Mouse (Mus musculus) hindbrain, embryonic 11.5 days (tissue): ENCODE measurements around the gene Syt2. TPM values are rescaled to one million over a fixed set of nuclear protein-coding genes. Genes with fewer than 3 reads are reported as not detected.

Source experiments
- ATAC-seq: fragments of 200-750 bp; cut with Nextera tagmentation; 2 replicates; pipeline ENCODE4 v1.8.0; 2017; ENCODE audit warnings: mild to moderate bottlenecking, moderate TSS enrichment, moderate library complexity; ENCODE audit not compliant: low FRiP score
- DNase-seq: peaks from one replicate; pipeline ENCODE4 v3.0.0-alpha.2; 2015; ENCODE audit warnings: low spot score
- H3K27ac ChIP-seq: fragments of 300-500 bp; sonication (generic); 2 replicates; pipeline ENCODE4 v1.5.1; 2014; ENCODE audit warnings: mild to moderate bottlenecking, low read depth, low read length
- H3K27me3 ChIP-seq: fragments of 300-500 bp; sonication (generic); 2 replicates; pipeline ENCODE4 v1.6.1; 2014; ENCODE audit warnings: mild to moderate bottlenecking, low read length, moderate library complexity, mixed read lengths; ENCODE audit not compliant: control insufficient read depth, insufficient read depth
- H3K36me3 ChIP-seq: fragments of 300-500 bp; sonication (generic); 2 replicates; pipeline ENCODE4 v1.6.1; 2014; ENCODE audit warnings: mild to moderate bottlenecking, low read length, moderate library complexity, mixed read lengths; ENCODE audit not compliant: control insufficient read depth, insufficient read depth
- H3K4me1 ChIP-seq: fragments of 300-500 bp; sonication (generic); replicated peaks from 2 replicates; pipeline ENCODE4 v1.6.1; 2014; ENCODE audit warnings: low read length, mixed read lengths; ENCODE audit not compliant: control insufficient read depth, insufficient read depth
- H3K4me2 ChIP-seq: fragments of 300-500 bp; sonication (generic); replicated peaks from 2 replicates; pipeline ENCODE4 v1.6.1; 2014; ENCODE audit warnings: mild to moderate bottlenecking, low read depth, low read length
- H3K4me3 ChIP-seq: fragments of 300-500 bp; sonication (generic); 2 replicates; pipeline ENCODE4 v1.5.1; 2014; ENCODE audit warnings: low read depth, low read length
- H3K9ac ChIP-seq: fragments of 300-500 bp; sonication (generic); 2 replicates; pipeline ENCODE4 v1.6.1; 2014; ENCODE audit warnings: low read depth, low read length
- H3K9me3 ChIP-seq: fragments of 300-500 bp; sonication (generic); 2 replicates; pipeline ENCODE4 v1.6.1; 2016; ENCODE audit warnings: low read length; ENCODE audit not compliant: control insufficient read depth
- WGBS: fragments of 180-500 bp; shearing (Covaris S2); extraction: QIAGEN DNeasy Blood & Tissue Kit; methylation state at CpG from one replicate; pipeline ENCODE4 v1.1.7; 2014; 5-methylcytosine and 5-hydroxymethylcytosine counted together
- polyA plus RNA-seq: library from polyadenylated mRNA; unstranded; fragments of >200 nt; fragmentation: Nextera tagmentation; extraction: Ambion mirVana; gene quantifications from 2 replicates; pipeline ENCODE4 v1.2.1, GENCODE M21; 2014

Gene Syt2
- polyA plus RNA-seq, 1 experiment from 2014 or later: 4.1 TPM

DNA sequence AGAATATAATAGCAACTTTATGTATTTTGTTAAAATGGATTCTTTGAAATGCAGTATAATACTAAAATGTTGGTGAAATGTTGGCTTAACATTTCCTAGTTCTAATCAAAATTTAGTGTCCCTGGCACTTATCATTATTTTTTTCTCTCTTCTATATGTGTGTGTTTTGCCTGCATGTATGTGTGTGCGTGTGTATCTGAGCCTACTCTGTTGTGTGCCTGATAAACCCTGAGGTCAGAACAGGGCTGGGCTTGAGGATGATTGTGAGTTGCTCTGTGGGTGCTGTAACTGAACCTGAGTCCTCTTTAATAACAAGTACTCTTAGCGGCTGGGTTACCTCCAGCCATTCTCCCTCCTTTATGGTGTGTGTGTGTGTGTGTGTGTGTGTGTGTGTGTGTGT lies 31.5 kb upstream of the Syt2 start:
- H3K9ac ChIP-seq: no peak overlapping the region
- peaks cover 24% of the 10 kb centered on the region for H3K36me3 ChIP-seq
- no peaks in the 10 kb centered on the region for H3K27me3 ChIP-seq
- no peak overlapping the region for H3K4me3 ChIP-seq
- ATAC-seq (no peak), DNase-seq (no peak)
- H3K27ac ChIP-seq: no peak overlapping the region
- no peak overlapping the region for H3K4me2 ChIP-seq
- no peaks in the 10 kb centered on the region for H3K4me1 ChIP-seq
- 95% methylated on average over 2 of the region's 2 CpGs for WGBS
- no peaks in the 10 kb centered on the region for H3K9me3 ChIP-seq

DNA sequence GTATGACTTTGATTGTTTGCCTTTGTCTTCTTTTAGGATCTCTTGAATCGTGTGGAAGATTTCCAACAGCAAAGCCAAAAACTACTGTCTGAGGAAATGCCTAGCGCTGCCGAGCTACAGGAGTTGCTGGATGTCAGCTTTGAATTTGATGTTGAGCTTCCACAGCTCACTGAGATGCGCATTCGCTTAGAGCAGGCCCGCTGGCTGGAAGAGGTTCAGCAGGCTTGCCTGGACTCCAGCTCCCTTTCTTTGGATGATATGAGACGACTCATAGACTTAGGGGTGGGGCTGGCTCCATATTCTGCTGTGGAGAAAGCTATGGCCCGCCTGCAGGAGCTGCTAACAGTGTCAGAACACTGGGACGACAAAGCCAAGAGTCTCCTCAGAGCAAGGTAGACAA lies 28.8 kb upstream of the Syt2 start:
- ATAC-seq: no peak
- H3K9me3 ChIP-seq: no peaks in the 10 kb centered on the region
- H3K9ac ChIP-seq: no peak overlapping the region
- no peak overlapping the region for H3K4me3 ChIP-seq
- H3K4me1 ChIP-seq: no peaks in the 10 kb centered on the region
- H3K4me2 ChIP-seq: no peak overlapping the region
- H3K27ac ChIP-seq: no peak overlapping the region
- DNase-seq: no peak
- peaks cover 24% of the 10 kb centered on the region for H3K36me3 ChIP-seq
- no peaks in the 10 kb centered on the region for H3K27me3 ChIP-seq
- 92% methylated on average over 9 of the region's 9 CpGs for WGBS

DNA sequence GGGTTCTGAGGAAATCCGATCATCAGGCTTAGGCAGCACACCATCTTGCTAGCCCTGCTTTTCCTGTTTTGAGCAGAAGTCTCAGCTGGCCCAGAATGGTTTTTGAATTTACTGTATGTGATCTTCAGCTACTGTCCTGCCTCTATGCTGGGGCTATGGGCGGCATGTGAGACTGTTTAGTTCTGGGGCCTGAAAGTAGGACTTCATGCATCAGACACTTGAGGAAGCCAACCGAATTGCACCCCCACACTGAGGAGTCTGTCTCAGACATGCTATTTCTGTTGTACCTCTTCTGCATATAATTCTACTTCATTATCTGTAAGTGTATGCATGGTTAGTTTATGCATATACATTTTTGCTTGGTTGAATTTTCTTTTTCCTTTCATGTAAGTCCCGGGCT lies 21.2 kb upstream of the Syt2 start:
- 95% methylated on average over 4 of the region's 4 CpGs for WGBS

DNA sequence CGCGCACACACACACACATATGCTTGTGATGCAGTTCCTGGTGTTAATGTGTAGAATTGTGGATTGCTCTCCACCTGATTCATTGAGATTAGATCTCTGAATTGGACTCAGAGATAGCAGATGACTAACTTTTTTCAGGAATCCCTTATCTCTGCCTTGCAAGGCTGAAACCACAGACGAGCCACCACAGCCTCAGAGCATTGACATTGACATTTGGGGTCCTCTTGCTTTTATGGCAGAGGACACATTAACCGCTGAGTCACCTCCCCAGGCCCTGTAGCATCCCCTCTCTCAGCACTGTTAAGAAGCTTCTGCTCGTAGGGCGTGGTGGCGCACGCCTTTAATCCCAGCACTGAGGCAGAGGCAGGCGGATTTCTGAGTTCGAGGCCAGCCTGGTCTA lies 17.0 kb upstream of the Syt2 start:
- Histone ChIP-seq H3K4me2 (no peak overlapping the region), H3K27me3 (no peaks in the 10 kb centered on the region), H3K27ac (no peak overlapping the region), H3K36me3 (peaks cover 28% of the 10 kb centered on the region), H3K9ac (no peak overlapping the region), H3K4me3 (no peak overlapping the region), H3K4me1 (no peaks in the 10 kb centered on the region), H3K9me3 (no peaks in the 10 kb centered on the region)
- whole genome bisulfite sequencing: 94% methylated on average over 10 of the region's 10 CpGs
- ATAC-seq: no peak
- no peak for DNase-seq

More for the DNA sequence above, 21.2 kb upstream of the Syt2 start:
- no peak overlapping the region for H3K27ac ChIP-seq
- no peaks in the 10 kb centered on the region for H3K4me1 ChIP-seq
- H3K9me3 ChIP-seq: no peaks in the 10 kb centered on the region
- no peaks in the 10 kb centered on the region for H3K27me3 ChIP-seq
- H3K36me3 ChIP-seq: peaks cover 18% of the 10 kb centered on the region
- DNase-seq (no peak), ATAC-seq (no peak)
- H3K4me2 ChIP-seq: no peak overlapping the region
- no peak overlapping the region for H3K4me3 ChIP-seq
- H3K9ac ChIP-seq: no peak overlapping the region

DNA sequence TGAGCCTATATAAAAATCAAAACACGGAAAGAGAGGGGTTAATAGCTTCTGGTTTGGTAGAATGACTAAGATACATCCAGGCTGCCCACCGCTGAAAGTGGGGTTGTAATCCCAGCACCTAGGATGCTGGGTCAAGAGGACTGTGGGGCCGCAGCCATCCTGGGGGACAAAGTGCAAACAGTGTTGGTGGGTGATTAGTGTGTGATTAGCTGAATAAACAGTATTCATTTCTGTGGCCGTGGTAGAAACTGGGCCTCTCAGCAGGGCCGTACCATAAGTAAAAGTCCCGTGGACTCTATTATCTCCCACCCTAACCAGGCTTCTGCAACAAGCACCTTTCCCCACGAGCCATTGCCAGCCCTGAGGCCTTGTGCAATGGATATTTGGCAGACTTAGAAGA lies 12.2 kb upstream of the Syt2 start:
- H3K27me3 ChIP-seq: no peaks in the 10 kb centered on the region
- no peak overlapping the region for H3K27ac ChIP-seq
- H3K4me2 ChIP-seq: no peak overlapping the region
- H3K4me1 ChIP-seq: no peaks in the 10 kb centered on the region
- no peak for DNase-seq
- H3K9me3 ChIP-seq: no peaks in the 10 kb centered on the region
- peaks cover 17% of the 10 kb centered on the region for H3K36me3 ChIP-seq
- no peak for ATAC-seq
- H3K9ac ChIP-seq: no peak overlapping the region
- no peak overlapping the region for H3K4me3 ChIP-seq
- 82% methylated on average over 7 of the region's 7 CpGs for WGBS

DNA sequence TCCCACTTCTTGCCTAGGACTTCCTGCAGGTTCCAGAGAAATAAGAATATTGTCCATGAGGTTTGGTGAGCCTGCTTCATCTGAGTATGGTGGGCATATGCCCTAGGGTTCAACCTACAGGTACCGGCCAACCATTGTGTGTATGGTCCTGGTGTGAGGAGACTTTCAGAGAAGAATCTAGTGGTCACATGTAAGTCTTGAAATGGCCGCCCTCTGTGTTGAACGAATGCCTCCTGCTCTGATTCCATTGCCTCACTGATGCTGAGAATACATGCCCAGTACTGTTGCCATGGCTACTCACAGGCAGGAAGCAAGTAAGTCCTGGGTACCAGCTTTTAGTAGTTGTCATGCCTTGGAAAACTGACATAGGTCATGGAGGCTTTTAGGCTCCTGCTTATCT lies 10.2 kb upstream of the Syt2 start:
- no peaks in the 10 kb centered on the region for H3K4me1 ChIP-seq
- H3K4me2 ChIP-seq: no peak overlapping the region
- WGBS: 71% methylated on average over 3 of the region's 3 CpGs
- no peaks in the 10 kb centered on the region for H3K27me3 ChIP-seq
- peak; percentile 23 for ATAC-seq
- no peak overlapping the region for H3K9ac ChIP-seq
- H3K4me3 ChIP-seq: no peak overlapping the region
- no peak overlapping the region for H3K27ac ChIP-seq
- peaks cover 6% of the 10 kb centered on the region; the same call in 1 of the 2 replicates for H3K36me3 ChIP-seq
- no peaks in the 10 kb centered on the region for H3K9me3 ChIP-seq
- DNase-seq: no peak

DNA sequence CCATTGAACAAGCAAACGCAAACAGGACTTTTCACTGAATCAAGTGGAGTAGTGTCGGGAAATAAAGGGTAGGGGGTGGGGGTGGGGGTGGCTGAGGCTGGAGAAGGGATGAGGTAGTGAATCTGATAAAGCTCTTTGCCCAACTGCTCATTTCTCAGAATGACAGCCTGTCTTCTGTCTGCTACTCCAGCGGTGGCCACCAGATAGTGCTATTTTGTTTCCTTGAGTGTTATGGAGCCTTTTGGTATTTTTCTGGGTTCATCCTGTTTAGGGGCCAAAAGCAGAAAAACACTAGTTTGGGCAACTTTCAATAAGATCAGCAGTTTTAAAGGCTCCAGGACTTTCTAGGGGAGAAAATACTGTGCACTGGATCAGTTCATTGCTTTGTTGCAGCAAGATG lies 9.8 kb upstream of the Syt2 start:
- peaks cover 6% of the 10 kb centered on the region; the same call in 1 of the 2 replicates for H3K36me3 ChIP-seq
- peak; percentile 48 for ATAC-seq
- no peak overlapping the region for H3K4me2 ChIP-seq
- no peaks in the 10 kb centered on the region for H3K4me1 ChIP-seq
- 7% methylated on average over 3 of the region's 3 CpGs for WGBS
- H3K27me3 ChIP-seq: no peaks in the 10 kb centered on the region
- DNase-seq: peak; percentile 50
- no peak overlapping the region for H3K9ac ChIP-seq
- no peaks in the 10 kb centered on the region for H3K9me3 ChIP-seq
- no peak overlapping the region for H3K27ac ChIP-seq
- no peak overlapping the region for H3K4me3 ChIP-seq

DNA sequence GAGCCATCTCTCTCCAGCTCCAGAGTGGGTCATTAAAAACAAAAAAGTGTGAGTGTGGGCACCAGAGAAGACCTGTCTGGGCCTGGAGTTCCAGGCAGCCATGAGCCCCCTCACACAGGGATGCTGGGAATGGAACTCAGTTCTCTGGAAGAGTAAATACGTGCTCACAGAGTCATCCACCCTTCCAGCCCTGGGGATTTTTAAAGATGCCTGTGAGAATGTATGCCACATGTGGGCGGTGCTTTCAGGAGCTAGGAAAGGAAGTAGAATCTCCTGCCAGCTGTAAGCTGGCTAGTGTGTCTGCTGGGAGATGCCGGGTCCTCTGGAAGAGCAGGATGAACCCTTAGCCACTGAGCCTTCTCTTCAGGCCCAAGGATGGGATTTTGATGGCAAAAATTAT lies 8.4 kb upstream of the Syt2 start:
- no peak overlapping the region for H3K4me2 ChIP-seq

DNA sequence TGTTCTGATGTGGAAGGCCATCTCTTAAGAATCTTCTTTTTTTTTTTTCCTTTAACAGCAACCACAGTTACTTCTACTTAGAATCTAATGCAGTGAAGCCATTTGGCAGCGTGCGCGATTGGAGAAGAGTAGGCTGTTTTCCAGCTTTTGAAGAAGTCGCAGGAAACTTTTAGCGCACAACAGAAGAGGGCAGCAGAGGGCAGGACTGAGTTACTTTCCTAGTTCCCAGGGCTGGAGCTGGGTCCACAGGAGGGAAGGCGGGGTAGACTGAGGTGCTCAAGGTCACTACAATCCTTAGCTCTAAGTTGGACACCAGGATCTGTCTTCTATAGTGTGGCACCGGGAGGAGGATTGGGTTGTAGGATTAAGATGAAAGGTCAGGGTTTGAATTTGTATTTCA lies 8.0 kb upstream of the Syt2 start:
- H3K4me1 ChIP-seq: no peaks in the 10 kb centered on the region
- no peak overlapping the region for H3K4me2 ChIP-seq
- WGBS: 41% methylated on average over 7 of the region's 7 CpGs
- no peaks in the 10 kb centered on the region for H3K27me3 ChIP-seq
- H3K4me3 ChIP-seq: no peak overlapping the region
- DNase-seq (peak; percentile 62), ATAC-seq (no peak)
- H3K9me3 ChIP-seq: no peaks in the 10 kb centered on the region
- no peak overlapping the region for H3K9ac ChIP-seq
- H3K27ac ChIP-seq: no peak overlapping the region
- peaks cover under 1% of the 10 kb centered on the region; the same call in 1 of the 2 replicates for H3K36me3 ChIP-seq

More for the DNA sequence above, 8.4 kb upstream of the Syt2 start:
- H3K4me3 ChIP-seq: no peak overlapping the region
- H3K36me3 ChIP-seq: peaks cover 5% of the 10 kb centered on the region; the same call in 1 of the 2 replicates
- WGBS: 47% methylated on average over 3 of the region's 3 CpGs
- DNase-seq (no peak), ATAC-seq (no peak)
- H3K9me3 ChIP-seq: no peaks in the 10 kb centered on the region
- H3K4me1 ChIP-seq: no peaks in the 10 kb centered on the region
- H3K9ac ChIP-seq: no peak overlapping the region
- no peak overlapping the region for H3K27ac ChIP-seq
- no peaks in the 10 kb centered on the region for H3K27me3 ChIP-seq
